Mouse (Mus musculus): ENCODE results near the gene Syngr3.
"Not testable (repeated sequence)": the region's sequence is repeated elsewhere in the genome, so short reads cannot be mapped to it uniquely, and the experiment has no call there.

Syngr3 gene

DNA sequence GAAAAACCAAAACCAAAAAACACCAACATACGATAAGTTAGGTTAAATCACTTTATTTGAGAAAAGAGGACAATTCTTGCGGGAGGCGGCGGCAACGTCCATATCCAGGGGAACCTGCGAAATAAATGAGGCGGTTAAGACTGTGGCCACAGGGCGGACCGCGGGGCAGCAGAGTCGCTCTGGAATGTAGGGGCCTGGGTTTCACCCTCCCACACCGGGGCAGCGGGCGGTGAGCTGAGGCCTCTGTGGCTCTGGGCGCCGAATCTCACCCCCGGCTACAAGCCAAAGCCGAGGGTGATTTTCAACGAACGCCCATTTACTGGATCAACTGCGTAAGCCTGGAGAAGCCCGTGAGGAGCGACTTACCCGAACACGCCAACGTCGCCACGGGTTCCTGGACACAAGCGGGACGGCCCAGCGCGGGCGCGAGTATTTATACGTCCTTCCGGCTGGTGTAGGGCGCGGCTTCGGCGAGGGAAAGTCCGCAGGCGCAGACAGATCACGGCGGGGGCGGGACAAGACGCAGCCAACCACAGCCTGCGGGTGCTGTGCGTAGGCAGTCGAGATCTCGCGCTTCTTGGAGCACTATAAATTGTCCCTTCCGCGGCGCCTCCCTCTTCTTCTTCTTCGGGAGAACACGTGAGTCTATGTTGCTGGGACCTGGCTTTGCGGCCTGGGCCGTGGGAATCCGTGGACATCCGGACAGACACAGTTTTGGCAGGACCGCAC is 29.9 kb upstream of the Syngr3 start:
- peak; percentile 94 for DNase-seq (ENCODE audit: low read depth, low spot score)

DNA sequence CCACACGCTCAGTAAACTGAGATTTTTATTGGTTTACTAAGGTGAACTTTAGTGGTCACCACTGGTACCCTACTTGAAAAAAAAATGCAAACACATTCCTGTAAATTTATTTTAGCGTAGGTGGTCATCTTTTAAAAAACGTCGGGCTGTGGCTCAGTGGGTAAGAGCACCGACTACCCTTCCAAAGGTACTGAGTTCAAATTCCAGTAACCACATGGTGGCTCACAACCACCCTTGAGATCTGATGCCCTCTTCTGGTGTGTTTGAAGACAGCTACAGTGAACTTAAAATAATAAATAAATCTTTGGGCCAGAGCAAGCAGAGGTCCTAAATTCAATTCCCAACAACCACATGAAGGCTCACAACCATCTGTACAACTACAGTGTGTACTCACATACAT is 29.2 kb upstream of the Syngr3 start:
- DNase-seq (ENCODE audit: low read depth, low spot score): not testable (repeated sequence)

DNA sequence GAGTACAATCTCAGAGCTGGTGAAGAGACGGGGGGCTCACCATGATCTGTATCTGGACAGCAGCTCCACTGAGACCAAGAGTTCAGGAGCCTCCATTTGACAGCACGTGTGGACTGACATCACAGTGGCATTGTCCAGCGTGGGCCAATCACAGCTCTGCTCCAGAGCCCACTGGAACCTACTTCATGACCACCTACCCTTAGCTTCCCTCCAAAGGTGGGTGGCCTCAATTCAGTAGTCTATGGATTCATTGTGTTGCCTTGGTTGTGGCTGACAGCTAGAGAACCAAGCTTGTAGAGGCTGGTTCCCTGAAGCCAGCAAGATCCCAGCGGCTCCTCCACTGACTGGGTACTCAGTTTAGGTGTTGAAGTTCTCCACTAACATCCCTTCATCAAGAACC is 28.2 kb upstream of the Syngr3 start, which contains the start of the genes Rnf151 and Rps2:
Gene Rnf151, minus strand, starts transcription at position 121 of the 400 bp plus-strand sequence.
Gene Rps2, plus strand, starts transcription at position 174 of the 400 bp plus-strand sequence.
- DNase-seq (ENCODE audit: low read depth, low spot score): no peak

DNA sequence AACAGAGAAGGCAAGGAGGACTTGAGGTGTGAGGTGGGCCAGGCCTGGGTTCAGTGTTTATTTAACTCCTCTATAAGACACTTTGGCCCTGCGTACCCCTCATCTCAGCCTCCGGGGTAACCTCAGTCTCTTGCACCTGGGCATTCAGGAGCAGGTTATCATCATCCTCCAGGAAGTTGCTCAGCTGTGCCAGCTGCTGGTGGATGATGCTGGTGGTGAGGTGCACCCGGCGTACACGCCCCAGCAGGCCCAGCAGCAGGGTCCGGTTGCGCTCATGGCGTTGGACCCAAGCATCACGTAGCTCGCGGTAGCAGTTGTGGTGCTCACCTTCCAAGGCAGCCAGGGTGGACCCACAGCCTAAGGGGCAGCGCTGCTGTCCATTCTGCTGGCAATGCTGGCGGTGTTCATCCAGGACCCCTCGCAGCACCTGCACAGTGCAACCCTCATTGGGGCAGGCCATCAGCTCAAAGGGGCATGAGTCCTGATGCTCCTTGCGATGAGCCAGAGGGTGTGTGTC is 26.5 kb upstream of the Syngr3 start:
- no peak for DNase-seq (ENCODE audit: low read depth, low spot score)

DNA sequence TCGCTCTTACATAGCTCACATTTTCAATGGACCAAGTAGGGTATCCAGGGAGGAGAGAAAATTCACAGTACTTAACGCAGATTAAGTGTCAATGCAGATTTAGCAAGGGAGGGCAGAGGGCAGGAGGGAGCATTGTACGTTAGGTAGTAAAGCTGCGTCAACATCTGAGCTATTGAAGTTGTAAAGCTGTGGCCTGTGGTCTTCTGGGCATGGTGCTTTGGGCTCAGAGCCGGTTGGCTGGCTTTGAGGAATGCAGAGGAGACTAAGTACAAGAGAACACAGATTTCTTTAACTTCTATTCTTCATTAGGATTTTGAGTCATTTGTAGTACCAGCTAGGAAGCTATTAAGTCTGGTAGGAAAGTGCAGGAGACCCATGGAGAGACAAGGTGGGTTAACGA is 25.8 kb upstream of the Syngr3 start:
- DNase-seq (ENCODE audit: low read depth, low spot score): no peak

DNA sequence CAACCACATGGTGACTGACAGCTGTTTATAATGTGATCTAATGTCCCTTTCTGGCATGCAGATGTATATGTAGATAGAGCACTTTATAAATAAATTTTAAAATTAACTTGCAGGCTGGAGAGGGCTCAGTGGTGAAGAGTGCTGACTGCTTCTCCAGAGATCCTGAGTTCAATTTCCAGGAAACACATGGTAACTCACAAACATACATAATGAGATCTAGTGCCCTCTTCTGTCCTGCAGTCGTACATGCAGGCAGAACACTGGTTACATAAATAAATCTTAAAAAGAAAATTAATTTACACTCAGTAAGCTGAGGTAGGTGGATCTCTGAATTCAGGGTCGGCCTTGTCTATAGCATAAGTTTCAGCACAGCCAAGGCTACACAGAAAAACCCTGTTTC is 18.9 kb upstream of the Syngr3 start:
- DNase-seq (ENCODE audit: low read depth, low spot score): no peak

DNA sequence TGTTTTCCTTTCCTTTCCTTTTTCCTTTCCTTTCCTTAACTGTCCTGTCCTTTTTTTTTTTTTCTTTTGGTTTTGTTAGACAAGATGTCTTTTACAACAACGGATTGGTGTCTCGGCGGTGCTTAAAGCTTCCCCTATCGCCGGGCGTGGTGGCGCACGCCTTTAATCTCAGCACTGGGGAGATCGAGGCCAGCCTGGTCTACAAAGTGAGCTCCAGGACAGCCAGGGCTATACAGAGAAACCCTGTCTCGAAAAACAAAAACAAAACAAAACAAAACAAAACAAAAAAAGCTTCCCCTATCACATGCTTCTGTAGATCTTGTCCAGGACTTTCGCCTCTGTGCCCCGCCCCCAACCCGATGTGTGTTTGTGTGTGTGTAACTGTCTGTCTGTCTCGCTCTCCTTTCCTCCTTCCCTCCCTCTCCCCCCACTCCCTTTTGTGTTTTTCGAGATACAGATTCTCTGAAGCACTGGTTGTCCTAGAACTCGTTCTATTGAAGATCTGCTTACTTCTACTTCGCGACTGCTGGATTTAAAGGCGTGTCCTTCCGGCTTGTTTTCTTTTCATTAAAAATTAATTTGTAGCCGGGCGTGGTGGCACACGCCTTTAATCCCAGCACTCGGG is 18.2 kb upstream of the Syngr3 start:
- DNase-seq (ENCODE audit: low read depth, low spot score): no peak

DNA sequence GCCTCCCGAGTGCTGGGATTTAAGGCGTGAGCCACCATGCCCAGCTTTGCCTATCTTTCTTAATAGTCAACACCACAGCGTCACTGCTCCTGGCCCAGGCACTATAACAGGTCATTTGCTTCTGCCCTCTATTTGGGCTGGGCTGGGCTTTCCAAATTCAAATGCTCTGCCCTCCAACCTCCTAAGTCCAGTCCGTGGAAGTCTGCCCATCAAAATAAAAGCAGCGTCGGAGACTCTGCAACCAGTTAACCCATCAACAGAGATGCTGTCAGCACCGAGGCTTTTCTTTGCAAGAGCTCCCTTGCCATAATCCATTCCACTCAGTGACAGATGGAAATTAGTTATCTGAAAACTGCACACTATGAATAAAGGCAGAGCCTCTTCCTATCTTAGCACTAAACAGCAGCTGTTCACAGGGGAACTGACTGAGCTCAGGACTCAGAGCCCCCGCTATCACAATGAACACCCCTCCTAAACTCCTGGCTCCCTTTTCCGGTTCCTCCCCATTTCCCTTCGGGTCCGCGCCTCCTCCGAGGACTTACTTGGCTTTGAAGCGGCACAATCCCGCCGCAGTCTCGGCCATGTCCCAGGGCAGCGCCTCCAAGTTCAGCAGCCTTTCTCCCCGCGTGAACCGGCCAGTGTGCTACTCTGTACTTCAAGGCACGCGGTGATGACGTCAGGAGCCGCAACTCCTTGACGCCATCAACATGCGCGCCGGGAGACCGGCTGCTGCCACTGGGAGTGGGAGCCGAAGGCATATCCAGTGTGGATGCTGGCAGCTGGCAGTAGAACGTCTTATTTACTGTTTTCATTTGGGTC is 17.4 kb upstream of the Syngr3 start, which contains the start of gene Tbl3:
Gene Tbl3, minus strand, starts transcription at position 679 of the 819 bp plus-strand sequence.
- peak; percentile 87 for DNase-seq (ENCODE audit: low read depth, low spot score)

DNA sequence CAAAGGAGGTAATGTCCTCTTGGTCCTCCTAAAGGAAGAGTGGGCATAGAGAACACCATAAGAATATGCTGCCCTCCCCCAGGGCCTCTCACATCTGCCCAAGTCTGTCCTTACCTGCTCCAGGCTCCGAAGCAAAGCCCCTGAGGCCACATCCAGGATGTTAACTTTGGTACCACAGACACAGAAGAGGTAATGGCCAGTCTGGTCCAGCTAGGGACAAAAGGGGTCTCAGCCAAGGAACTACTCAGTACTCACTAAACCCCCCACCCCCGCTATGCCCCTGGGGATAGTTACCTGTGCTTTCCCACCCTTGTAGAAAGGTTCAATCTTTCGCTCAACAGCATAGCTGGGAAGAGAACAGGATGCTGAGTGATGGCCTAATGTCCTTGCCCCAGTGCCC is 16.1 kb upstream of the Syngr3 start:
- no peak for DNase-seq (ENCODE audit: low read depth, low spot score)

DNA sequence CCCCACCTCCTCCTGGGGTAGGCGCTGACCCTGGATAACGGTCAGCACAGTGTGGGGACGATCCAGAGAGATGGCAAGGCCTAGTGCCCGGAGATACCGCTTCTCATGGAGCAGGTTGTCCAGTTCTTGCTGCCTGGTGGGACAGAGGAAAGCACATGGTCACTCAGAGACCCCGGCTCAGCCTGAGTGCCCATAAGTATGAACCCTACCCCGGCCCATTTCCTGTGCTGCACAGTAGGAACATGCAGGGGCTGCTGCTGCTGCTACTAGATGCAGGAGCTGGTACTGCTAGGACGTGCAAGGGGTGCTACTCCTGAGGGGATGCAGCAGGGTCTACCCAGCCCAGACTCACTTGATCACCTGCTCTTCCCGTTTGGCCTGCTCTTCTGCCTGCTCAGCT is 11.5 kb upstream of the Syngr3 start:
- no peak for DNase-seq (ENCODE audit: low read depth, low spot score)

DNA sequence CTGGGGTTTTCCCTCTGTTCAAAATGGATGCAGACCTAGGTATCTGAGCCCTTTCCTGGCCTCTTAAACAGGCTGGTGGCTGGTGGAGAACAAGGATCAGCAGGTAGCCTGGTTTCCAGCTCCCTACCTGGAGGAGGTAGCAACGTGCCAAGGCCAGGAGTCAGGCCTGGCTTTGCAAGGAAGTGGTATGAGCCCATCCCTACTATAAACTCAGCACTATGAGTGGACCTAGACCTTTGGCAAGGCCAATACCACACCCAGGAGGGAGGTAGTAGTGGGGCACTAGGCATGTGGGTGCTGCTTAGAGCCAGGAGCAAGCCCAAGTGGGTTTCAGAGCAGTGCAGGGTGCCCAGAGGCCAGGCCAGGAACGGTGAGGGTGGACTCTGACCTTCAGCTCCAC is 9.7 kb upstream of the Syngr3 start:
- no peak for DNase-seq (ENCODE audit: low read depth, low spot score)

DNA sequence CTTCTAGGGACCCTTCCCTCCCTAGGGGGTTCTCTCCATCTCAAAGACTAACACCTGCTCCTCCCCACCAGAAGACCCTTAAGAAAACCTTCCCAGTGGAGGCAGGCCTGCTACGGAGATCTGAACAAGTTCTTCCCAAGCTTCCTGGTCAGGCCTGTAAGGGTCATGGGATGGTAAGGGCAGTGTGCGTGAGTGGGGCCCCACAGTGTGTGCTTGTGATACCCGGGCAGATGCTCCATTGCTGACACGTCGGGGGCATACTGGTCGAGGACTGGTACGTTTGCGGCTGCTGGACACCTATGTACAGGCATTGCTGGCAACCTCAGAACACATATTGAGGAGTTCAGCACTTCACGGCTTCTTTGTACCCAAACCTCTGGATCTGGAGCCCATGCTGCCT is 9.0 kb upstream of the Syngr3 start:
- no peak for DNase-seq (ENCODE audit: low read depth, low spot score)

DNA sequence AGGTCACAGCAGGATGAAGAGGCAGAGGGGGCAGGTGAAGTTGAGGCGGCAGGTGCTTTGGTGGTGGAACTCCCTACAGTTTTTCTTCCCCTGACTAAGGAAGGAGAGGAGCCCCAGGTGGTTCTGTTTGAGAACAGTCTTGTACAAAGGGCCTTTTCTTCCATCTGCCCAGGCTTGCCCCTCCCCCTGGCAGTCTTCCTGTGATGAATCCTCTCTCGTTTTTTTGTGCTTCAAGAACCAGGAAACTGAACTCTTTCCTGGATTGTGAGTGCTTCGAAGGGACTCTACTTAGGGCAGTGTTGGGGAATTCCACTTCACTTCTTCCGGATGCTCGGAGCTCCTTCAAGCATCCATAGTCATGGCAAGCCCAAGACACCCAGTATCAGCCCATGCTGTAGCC is 8.2 kb upstream of the Syngr3 start:
- no peak for DNase-seq (ENCODE audit: low read depth, low spot score)

DNA sequence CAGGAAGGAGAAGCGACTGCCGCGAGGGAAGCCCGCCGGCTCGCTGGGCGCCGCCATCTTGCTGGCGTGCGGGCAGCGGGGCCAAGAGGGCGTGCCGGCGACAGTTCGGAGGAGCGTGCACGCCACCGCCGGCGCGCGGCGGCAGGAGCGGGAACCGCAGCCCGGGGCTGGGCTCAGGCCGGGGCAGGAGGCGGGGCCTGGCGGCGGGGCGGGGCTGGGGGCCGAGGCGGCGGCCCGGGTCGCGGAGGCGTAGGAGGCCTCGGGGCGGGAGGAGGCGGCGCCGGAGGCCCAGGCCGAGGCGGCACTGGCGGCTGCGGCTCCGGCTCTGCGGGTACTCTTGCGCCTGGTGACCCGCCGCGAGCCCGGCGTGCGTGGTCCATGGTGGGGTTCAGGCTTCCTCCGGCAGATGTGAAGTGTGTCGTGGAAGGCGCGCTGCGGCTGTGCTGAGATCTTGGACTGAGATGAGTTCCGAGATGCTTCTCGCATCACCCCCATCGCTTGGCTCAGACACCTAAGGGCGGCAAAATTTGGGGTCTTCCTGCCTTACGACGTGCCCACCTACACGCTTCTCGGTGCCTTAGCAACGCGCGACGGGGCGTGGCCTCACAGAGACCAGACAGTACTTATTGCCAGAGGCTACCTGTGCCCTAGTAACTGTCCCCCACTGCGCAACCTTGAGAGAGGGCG is 6.4 kb upstream of the Syngr3 start, which contains the start of the genes Gfer and Noxo1:
Gene Gfer, minus strand, starts transcription at position 146 of the 687 bp plus-strand sequence.
Gene Noxo1, plus strand, starts transcription at position 224 of the 687 bp plus-strand sequence.
- DNase-seq (ENCODE audit: low read depth, low spot score): peak; percentile 65

DNA sequence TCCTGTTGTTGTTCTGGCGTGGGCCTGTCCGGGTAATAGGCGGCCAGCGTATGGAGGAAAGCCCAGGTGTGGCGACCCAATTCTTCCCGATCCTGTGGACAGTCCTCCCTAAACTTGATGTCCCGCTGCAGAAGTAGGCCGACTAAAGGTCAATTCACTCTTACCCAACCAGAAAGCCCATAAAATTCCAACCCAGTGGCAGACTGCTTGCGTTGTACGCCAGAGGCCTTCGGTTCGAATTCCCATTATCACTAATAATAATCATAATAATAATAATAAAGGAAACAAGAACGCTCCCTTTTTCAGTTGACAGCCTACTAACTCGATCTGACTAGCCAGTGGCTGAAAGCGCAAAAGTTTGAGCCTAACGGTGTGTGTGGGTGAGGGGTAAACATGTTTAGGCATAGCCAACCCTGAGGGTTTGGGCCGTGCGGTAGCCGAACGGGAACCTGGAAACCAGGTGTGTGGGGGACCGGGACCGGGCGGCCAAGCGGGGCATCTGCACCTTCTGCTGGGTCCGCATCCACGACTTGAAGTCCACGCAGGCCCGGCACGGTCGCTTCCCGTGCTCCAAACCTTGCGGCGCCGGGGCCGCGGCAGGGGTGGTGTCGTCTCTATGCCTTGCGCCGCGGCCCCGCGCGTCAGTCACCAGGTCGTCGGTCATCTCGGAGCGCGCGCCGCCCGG is 5.7 kb upstream of the Syngr3 start:
- no peak for DNase-seq (ENCODE audit: low read depth, low spot score)

DNA sequence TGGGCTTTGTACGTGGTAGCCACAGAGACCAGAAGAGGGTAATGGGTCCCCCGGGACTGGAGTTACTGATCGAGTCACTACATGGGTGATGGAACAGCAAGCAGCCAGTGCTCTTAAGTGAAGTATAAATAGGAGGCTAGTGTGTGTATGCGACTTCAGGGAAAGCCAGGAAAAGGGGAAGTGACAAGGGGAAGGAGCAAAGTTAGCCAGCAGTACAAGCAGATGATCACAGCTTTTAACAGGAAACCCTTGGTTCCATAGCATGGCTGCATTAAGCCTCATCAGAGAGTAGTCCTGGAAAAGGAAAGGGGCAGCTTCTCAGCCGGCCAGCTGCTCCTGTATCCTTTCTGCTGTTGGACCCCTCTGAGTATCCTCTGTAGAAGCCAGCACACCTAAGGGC is 2.6 kb upstream of the Syngr3 start:
- no peak for DNase-seq (ENCODE audit: low read depth, low spot score)

DNA sequence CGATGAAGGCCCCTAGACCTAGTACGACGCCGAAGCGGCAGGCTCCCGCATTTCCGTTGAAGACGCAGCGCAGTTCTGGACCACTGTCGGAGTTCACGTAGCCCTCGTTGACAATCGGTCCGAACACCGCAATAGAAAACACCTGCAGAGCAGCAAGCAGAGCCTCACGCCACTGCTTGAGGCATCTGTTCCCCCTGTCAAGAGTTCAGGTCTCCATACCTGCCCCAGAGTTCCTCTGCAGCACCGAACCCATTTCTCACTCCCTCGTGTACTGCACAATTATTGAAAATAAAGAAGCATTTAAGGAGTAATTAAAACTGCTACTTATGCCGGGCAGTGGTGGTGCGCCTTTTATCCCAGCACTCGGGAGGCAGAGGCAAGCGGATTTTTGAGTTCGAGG is 2.2 kb downstream of the Syngr3 start:
- no peak for DNase-seq (ENCODE audit: low read depth, low spot score)

DNA sequence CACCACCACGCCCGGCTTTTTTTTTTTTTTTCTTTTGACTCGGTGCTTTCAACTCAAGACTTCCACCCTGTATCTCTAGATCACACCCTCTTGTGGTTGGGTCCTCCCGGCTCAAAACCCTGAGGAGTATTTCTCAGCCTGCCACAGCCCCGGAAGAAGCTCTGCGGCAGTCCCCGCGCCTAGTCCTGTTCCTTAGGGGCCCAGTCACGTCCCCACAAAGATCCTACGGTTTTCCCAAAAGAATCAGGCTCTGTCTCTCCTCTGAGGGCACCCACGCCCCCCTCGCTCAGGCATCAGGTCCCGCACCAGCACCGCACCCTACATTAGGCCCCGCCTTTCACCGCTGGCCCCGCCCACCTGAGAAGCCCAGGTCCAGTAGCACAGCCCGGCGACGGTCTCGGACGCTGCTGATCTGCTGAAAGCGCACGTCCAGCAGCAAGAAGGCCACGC is 2.6 kb downstream of the Syngr3 start:
- no peak for DNase-seq (ENCODE audit: low read depth, low spot score)

DNA sequence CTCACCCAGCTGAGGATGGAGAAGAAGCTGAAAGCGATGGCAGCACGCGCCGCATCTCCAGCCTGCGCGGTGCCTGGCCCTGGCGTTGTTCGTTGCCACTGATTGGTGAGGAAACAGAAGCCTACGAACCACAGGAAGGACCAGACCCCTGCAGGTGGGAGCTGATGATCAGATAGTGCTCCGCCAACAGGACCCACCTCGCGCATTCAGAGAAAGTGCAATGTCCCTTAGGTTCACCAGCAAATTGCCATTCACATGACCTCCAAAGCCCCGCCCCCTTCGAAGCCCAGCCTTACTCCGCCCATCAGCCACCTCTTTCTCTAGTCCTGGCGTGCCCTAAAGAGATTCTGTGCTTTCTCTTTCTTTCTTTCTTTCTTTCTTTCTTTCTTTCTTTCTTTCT is 3.2 kb downstream of the Syngr3 start:
- DNase-seq (ENCODE audit: low read depth, low spot score): no peak

DNA sequence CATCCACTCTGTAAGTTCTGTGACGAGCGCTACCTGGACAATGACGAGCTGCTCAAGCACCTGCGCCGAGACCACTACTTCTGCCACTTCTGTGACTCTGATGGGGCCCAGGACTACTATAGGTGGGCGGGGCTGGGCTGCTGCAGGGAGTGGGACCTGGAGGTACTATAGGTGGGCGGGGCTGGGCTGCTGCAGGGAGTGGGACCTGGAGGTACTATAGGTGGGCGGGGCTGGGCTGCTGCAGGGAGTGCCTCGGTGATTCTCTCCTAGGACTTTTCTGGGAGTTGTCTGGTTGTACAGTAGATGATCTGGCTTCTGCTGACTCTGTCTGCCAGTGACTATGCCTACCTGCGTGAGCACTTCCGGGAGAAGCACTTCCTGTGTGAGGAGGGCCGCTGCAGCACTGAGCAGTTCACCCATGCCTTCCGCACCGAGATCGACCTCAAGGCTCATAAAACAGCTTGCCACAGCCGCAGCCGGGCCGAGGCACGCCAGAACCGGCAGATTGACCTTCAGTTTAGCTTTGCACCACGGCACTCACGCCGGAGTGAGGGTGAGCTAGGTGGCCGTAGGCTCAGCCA is 12.2 kb downstream of the Syngr3 start:
- no peak for DNase-seq (ENCODE audit: low read depth, low spot score)
